In the genomic region with DNA sequence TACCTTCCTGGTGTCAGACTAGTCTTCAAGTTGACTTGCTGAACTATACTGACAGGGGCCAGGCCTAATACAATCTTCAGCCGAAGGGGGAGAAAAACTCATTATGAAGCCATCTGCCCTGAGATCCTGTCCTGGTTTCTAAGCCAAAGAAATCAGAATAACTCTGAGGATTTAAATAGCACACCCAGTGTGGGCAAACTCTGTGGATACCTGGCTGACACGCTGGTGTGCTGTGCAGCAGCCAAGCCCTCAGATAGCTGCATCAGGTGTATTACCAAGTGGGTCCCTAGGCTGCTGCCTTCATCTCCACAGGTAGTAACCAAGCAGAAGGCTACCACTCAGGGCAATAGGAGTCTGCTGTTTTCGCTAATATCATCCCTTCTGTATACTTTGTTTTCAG, we compare ENCODE assay signal across 21 mouse cellular contexts. TPM values are rescaled to one million over a fixed set of nuclear protein-coding genes. Genes with fewer than 3 reads are reported as not detected.
"Had no signal": no experiment of that assay in that cellular context is flagged by ENCODE, and none has a peak within 500 bp of the region (broad histone marks: within the 10 kb centered on the region; RNA-seq: fewer than 3 reads in every experiment).

No protein-coding gene starts in this region.

- H3K27me3 ChIP-seq: kidney, embryonic 15.5 days; limb, embryonic 12.5 days; liver, embryonic 13.5 days; lung, embryonic 15.5 days; neural tube, embryonic 15.5 days; stomach, embryonic 15.5 days had no signal

- DNase-seq: kidney, postnatal 14 days; liver; liver, embryonic 13.5 days; liver, postnatal 0 days; lung, postnatal 14 days; right cerebral cortex, postnatal 4 days; spleen, adult 18-20 months; thymus, postnatal 36 days had no signal

- H3K4me3 ChIP-seq: kidney, embryonic 15.5 days; limb, embryonic 12.5 days; liver, embryonic 13.5 days; lung, embryonic 15.5 days; megakaryocyte, embryonic 14.5 days; neural tube, embryonic 15.5 days; stomach, embryonic 15.5 days had no signal

- H3K4me1 ChIP-seq: neural tube, embryonic 15.5 days; stomach, embryonic 15.5 days had no signal

- H3K36me3 ChIP-seq: kidney, embryonic 15.5 days; limb, embryonic 12.5 days; liver, embryonic 13.5 days; lung, embryonic 15.5 days; neural tube, embryonic 15.5 days; stomach, embryonic 15.5 days had no signal

- H3K27ac ChIP-seq: kidney, embryonic 15.5 days; limb, embryonic 12.5 days; liver, embryonic 13.5 days; lung, embryonic 15.5 days; macrophage; neural tube, embryonic 15.5 days; stomach, embryonic 15.5 days had no signal

- H3K9me3 ChIP-seq: kidney, embryonic 15.5 days; liver, embryonic 13.5 days; lung, embryonic 15.5 days; neural tube, embryonic 15.5 days; stomach, embryonic 15.5 days had no signal

RNA-seq across cellular contexts. Expression of a gene that starts 1.5 kb away (rescaled TPM):
- polyA plus RNA-seq: liver, embryonic 13.5 days; liver, postnatal 0 days; macrophage had no signal

RNA-seq across cellular contexts. Expression of a gene that starts 2.9 kb away (rescaled TPM):
- total RNA-seq: layer of hippocampus, postnatal 25 days; left cerebral cortex, postnatal 36 days had no signal
- polyA plus RNA-seq: kidney, embryonic 15.5 days; large intestine, adult 2 months; limb, embryonic 12.5 days; liver, embryonic 13.5 days; liver, postnatal 0 days; lung, embryonic 15.5 days; macrophage; midbrain, embryonic 11.5 days; midbrain, embryonic 16.5 days; neural tube, embryonic 11.5 days; neural tube, embryonic 15.5 days; stomach, embryonic 15.5 days had no signal
